Mouse (Mus musculus): ENCODE measurements around the gene Olfr1012.

Olfr1012 gene

DNA sequence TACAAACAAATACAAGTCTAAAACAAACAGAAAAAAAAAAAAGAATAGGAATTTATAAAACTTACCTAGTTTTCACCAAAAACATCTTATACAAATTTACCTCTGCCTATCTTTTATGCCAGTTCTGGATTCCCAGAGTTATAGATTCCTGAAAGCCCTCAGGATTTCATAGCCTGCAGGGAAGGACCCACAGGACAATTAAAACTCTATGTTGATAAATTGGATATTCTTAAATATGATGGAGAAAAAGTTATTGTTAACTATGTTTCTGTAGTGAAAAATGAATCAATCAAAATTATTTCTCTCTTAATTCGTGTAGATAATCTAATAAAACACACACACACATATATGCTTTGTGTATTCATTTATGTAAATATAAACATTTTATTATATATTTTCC is at the start of gene Olfr1012:
Gene Olfr1012, minus strand, starts transcription at position 101 of the 400 bp plus-strand sequence.
- 73% methylated on average over 1 of the region's 1 CpGs for WGBS

DNA sequence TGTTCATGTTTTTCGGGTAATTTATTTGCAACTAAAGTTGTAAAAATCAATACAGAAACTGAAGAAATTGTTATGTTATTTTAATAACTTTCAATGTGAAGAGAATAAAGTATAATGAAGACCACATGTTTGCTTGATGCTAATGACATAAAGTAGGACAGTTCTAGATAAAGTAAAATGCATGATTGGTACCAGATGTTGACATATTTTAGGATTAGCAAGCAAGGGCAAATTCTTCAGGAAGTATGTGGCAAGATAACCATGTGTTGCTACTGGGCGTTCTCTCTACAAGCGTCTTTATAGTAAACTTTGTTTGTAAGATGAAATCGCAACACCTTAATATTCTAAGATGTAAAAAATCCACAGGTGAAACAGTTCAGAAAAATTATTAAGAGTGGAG is 41.9 kb upstream of the Olfr1012 start:
- WGBS = 90% methylated on average over 4 of the region's 4 CpGs

- 92% methylated on average over 2 of the region's 2 CpGs for WGBS
Observed at GRCm38 (mm10) chr2:85802444-85802843, 39.9 kb upstream of the Olfr1012 start, which contains the start of gene Olfr1016. Olfr1016 (minus strand) TSS chr2:85802544.

- 34% methylated on average over 2 of the region's 2 CpGs for WGBS
Observed at GRCm38 (mm10) chr2:85792331-85792730, 29.8 kb upstream of the Olfr1012 start.

GRCm38 (mm10) chr2:85781717-85782116 is 19.2 kb upstream of the Olfr1012 start, which contains the start of gene Olfr1015:
Olfr1015 (plus strand) TSS chr2:85782017.

DNA sequence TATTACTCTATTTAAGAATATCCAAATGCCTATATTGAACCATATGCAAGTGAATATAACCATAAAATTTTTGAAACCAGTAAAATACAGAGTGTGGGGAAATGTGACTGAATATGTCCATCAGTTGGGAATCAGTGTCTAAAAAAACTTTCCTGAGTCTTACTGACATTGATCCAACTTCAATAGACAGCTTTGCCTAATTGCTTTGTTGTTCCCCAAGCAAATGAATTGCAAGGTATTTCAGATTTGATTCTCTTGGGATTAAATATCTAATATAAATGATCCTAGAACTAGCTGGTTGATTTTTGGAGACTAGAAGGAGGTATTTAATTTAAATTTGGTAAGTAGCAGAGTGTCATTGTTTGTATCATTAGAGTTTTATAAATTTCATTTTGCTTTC is 9.8 kb upstream of the Olfr1012 start, which contains the start of gene Olfr1014:
Gene Olfr1014, plus strand, starts transcription at position 301 of the 400 bp plus-strand sequence.

DNA sequence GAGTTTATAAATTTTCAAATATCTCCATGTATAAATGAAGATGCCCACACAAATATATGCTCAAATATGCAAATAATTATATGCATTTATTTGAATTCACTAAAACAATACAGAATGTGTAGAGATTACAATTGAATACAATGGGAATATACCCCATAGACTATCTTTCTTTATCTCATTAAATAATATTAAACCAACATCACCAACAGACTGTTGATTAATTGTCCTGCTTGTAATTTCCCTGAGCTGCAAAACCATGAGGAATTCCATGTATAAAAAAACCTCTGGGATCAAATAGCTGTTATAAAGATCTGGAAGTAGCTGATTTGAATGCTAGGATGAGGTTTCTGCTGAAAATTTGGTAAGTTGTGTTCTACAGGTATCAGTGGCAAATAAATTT is 4.2 kb upstream of the Olfr1012 start, which contains the start of gene Olfr1013:
Gene Olfr1013, plus strand, starts transcription at position 301 of the 400 bp plus-strand sequence.

GRCm38 (mm10) chr2:85753822-85754221 is 8.7 kb downstream of the Olfr1012 start:
- 81% methylated on average over 4 of the region's 4 CpGs for WGBS

- 14% methylated on average over 3 of the region's 3 CpGs for WGBS
Observed at GRCm38 (mm10) chr2:85725793-85726192, 36.8 kb downstream of the Olfr1012 start.

DNA sequence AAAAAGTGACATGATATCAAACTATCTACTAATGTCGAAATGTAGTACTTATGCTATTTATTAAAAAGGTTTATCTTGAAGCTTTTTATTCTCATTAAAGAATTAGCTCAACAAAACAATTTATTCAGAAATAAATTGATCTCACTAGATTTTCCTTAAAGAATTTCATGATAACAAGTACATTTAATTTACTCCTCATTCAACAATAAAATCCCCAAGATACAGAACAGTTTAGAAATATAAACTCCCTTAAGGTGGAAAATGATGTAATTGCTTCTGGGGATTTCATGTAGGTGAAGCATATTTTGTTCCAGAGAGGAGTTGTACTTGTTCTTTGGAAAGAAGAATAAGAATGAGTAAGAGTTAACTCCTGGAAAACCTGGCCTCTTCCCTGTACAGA is 47.4 kb downstream of the Olfr1012 start, which contains the start of gene Olfr1009:
Gene Olfr1009, plus strand, starts transcription at position 301 of the 400 bp plus-strand sequence.
- whole genome bisulfite sequencing = 92% methylated on average over 1 of the region's 1 CpGs

GRCm38 (mm10) chr2:85711159-85711558 is 51.4 kb downstream of the Olfr1012 start:
- WGBS = 15% methylated on average over 1 of the region's 1 CpGs

DNA sequence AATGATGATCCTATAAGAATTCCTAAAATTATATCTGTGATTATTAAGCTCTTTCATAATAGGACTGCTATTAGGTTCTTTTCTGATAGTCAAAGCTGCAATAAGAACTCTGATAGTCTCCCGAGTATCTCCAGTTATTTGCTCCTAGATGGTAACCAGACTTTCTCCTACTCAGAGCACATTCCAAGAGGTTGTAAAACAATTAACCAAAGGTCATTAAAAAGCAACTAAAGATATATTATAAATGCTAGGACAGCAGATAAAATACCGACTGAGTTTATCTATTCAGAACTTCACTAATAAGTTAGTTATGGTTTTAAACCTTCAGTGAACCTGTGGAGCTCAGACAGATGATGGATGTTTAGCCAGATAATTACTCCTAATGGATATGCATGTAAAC is 51.9 kb downstream of the Olfr1012 start:
- WGBS = 81% methylated on average over 2 of the region's 2 CpGs

All from cerebral cortex, adult 2 months (tissue).